Mouse (Mus musculus) midbrain, embryonic 15.5 days (tissue): Measurements from ENCODE around the gene Naip2. TPM values are rescaled to one million over a fixed set of nuclear protein-coding genes. Genes with fewer than 3 reads are reported as not detected.
A peak's percentile ranks its signal among the peaks of the same experiment; 100 is the strongest.

ENCODE experiments used
- ATAC-seq: fragments of 200-750 bp; cut with Nextera tagmentation; replicated peaks from 2 replicates; pipeline ENCODE4 v1.8.0; 2017; ENCODE audit warnings: moderate TSS enrichment
- H3K27ac ChIP-seq: fragments of 300-500 bp; sonication (generic); 2 replicates; pipeline ENCODE4 v1.5.1; 2015; ENCODE audit warnings: mild to moderate bottlenecking, inconsistent platforms
- H3K27me3 ChIP-seq: fragments of 300-500 bp; sonication (generic); replicated peaks from 2 replicates; pipeline ENCODE4 v1.6.1; 2015; ENCODE audit warnings: inconsistent platforms
- H3K36me3 ChIP-seq: fragments of 300-500 bp; sonication (generic); replicated peaks from 2 replicates; pipeline ENCODE4 v1.6.1; 2015; ENCODE audit warnings: inconsistent platforms
- H3K4me1 ChIP-seq: fragments of 300-500 bp; sonication (generic); 2 replicates; pipeline ENCODE4 v1.6.1; 2015; ENCODE audit warnings: inconsistent platforms
- H3K4me2 ChIP-seq: fragments of 300-500 bp; sonication (generic); 2 replicates; pipeline ENCODE4 v1.6.1; 2015; ENCODE audit warnings: inconsistent platforms, mild to moderate bottlenecking, moderate library complexity
- H3K4me3 ChIP-seq: fragments of 300-500 bp; sonication (generic); 2 replicates; pipeline ENCODE4 v1.5.1; 2015; ENCODE audit warnings: mild to moderate bottlenecking, inconsistent platforms
- H3K9ac ChIP-seq: fragments of 300-500 bp; sonication (generic); 2 replicates; pipeline ENCODE4 v1.6.1; 2015; ENCODE audit warnings: mild to moderate bottlenecking, inconsistent platforms
- H3K9me3 ChIP-seq: fragments of 300-500 bp; sonication (generic); 2 replicates; pipeline ENCODE4 v1.6.1; 2016; ENCODE audit warnings: inconsistent platforms
- WGBS: fragments of 180-500 bp; shearing (Covaris S2); methylation state at CpG from one replicate; pipeline ENCODE4 v1.1.7; 2015; ENCODE audit warnings: mixed read lengths; 5-methylcytosine and 5-hydroxymethylcytosine counted together
- polyA plus RNA-seq: library from polyadenylated mRNA; unstranded; fragments of >200 nt; fragmentation: Nextera tagmentation; extraction: Ambion mirVana; gene quantifications from 2 replicates; pipeline ENCODE4 v1.2.1, GENCODE M21; 2015

The Naip2 gene
- polyA plus RNA-seq, 1 experiment from 2014 or later = 0.04 TPM

DNA sequence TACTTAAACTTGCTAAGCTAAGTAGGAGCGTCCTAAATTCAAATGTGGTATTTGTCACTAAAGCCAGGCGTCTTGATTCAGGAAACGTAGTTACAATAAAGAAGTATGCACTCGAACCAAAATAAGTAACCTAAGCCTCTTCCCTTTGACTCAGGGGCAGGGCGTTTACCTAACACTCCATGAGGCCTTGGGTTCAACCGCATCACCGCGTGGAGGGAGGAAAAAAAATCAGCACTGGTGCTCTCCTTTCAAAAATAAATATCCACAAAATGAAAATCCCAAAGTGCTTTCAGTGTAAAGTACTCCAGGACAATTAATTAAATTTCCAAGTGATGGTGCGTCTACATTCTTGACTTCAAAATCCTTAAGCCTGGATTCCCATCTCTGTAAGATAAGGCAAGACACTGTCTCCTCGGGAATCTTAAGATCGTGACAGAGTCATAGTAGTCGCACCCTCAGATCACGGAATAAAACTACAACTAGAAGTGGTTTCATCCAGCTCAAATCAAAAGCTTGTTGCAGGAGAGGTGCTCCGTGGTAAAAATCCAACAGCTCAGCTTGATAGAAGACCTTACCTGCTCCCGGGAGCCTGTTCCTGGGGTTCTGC is 98.7 kb downstream of the Naip2 start:
- peak overlapping the region; percentile 76 for H3K9ac ChIP-seq
- 0 out of 2 replicates have a peak, but pooled peaks cover 4% of the 10 kb centered on the region for H3K27me3 ChIP-seq
- H3K36me3 ChIP-seq = 0 out of 2 replicates have a peak, but pooled peaks cover 4% of the 10 kb centered on the region
- ATAC-seq = peak; percentile 5
- 4% methylated on average over 15 of the region's 15 CpGs for WGBS
- peaks cover 25% of the 10 kb centered on the region for H3K4me1 ChIP-seq
- H3K4me2 ChIP-seq = peak overlapping the region; percentile 68
- H3K9me3 ChIP-seq = no peaks in the 10 kb centered on the region
- peak overlapping the region; percentile 83 for H3K27ac ChIP-seq
- H3K4me3 ChIP-seq = peak overlapping the region; percentile 83

DNA sequence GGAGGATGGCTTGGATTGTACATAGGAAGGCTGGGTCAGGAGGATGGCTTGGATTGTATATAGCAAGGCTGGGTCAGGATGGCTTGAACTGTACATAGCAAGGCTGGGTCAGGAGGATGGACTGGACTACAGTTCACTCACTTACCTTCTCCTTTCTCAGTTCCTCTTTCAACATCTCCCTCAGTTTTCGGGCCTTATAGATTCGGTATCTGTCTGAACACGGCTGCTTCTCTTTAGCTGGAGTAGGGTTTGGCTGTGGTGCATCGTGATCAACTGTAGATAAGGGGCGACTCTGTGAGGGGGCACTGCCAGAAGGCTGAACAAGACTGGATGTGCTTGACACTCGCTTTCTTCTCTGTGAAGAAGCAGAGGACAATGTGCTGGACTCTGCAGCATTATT is 103.1 kb downstream of the Naip2 start:
- WGBS = 94% methylated on average over 6 of the region's 6 CpGs
- Histone ChIP-seq H3K27ac (no peak overlapping the region), H3K36me3 (peaks cover 30% of the 10 kb centered on the region), H3K27me3 (no peaks in the 10 kb centered on the region), H3K9me3 (no peaks in the 10 kb centered on the region), H3K4me3 (no peak overlapping the region), H3K4me2 (no peak overlapping the region), H3K9ac (no peak overlapping the region), H3K4me1 (peaks cover 21% of the 10 kb centered on the region)
- no peak for ATAC-seq

Other genes starting within 250 kb of the Naip2 start
- gene Mccc2, start 186.5 kb downstream of the Naip2 start, polyA plus RNA-seq = 29.9 and 30.0 TPM in 2 replicates
- gene Bdp1, start 98.0 kb downstream of the Naip2 start, polyA plus RNA-seq = 26.5 and 29.1 TPM in 2 replicates
- gene Serf1, start 94.1 kb downstream of the Naip2 start, polyA plus RNA-seq = 359 and 394 TPM in 2 replicates
- 45.5 and 47.0 TPM in 2 replicates for gene Smn1, start 77.2 kb downstream of the Naip2 start, polyA plus RNA-seq
- gene Naip5, start 44.2 kb upstream of the Naip2 start, polyA plus RNA-seq = 0.09 and 0.10 TPM in 2 replicates
- 0.08 TPM in 1 of 2 replicates, not detected in the other for gene Naip6, start 115.6 kb upstream of the Naip2 start, polyA plus RNA-seq